Mouse (Mus musculus) adipose tissue, adult 10 weeks (tissue): ENCODE results near the gene Pole. TPM values are rescaled to one million over a fixed set of nuclear protein-coding genes. Genes with fewer than 3 reads are reported as not detected.

ENCODE experiments used
- polyA plus RNA-seq: library from polyadenylated mRNA; stranded (reverse); fragments of 350-450 nt; fragmentation: Illumina TruSeq; extraction: RNeasy Lipid Tissue Mini Kit (QIAGEN cat#74804); gene quantifications from one replicate; pipeline ENCODE4 v1.2.3, GENCODE M21; 2014; ENCODE audit warnings: low read depth, low replicate concordance

The Pole gene
- 4.7 TPM for polyA plus RNA-seq

DNA sequence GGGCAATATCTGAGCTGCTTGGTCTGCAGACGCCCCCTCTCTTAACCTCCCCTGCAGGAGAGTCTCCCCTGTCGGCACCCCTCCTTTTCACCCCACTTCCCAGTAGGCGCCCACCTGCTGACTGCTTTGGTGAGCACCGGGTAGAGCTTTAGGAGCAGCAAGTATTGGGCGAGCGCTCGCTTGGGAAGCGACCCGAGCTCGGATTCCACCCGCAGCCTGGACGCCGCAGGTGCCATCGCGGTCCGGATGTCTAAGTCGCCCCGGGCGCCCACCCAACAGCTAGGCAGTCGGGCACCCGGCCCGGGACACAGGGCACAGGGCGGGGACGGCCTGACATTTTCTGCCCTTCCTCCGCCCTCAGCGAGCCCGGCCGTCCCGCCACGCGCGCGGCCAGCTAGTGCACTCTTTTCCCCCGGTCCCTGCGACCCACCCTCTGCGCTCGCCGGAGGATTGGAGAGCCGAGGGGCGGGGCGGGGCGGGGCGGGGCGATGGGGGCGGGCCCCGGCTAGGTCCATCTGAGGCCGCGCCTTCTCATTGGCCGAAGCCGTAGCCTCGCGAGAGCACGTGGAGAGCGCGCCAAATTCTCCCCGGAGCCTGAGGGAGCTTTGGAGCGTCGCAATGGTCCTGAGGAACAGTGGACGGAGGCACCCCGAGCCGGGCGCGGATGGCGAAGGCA is at the start of gene Pole, which contains the start of gene Pxmp2:
Pole (plus strand) TSS at position 537 of the 676 bp plus-strand sequence.
Pxmp2 (minus strand) TSS at position 417 of the 676 bp plus-strand sequence.

GRCm38 (mm10) chr5:110269141-110270101 is 16.7 kb upstream of the Pole start, which contains the start of gene Pgam5:
TSS of gene Pgam5 (minus strand) at chr5:110269913.

DNA sequence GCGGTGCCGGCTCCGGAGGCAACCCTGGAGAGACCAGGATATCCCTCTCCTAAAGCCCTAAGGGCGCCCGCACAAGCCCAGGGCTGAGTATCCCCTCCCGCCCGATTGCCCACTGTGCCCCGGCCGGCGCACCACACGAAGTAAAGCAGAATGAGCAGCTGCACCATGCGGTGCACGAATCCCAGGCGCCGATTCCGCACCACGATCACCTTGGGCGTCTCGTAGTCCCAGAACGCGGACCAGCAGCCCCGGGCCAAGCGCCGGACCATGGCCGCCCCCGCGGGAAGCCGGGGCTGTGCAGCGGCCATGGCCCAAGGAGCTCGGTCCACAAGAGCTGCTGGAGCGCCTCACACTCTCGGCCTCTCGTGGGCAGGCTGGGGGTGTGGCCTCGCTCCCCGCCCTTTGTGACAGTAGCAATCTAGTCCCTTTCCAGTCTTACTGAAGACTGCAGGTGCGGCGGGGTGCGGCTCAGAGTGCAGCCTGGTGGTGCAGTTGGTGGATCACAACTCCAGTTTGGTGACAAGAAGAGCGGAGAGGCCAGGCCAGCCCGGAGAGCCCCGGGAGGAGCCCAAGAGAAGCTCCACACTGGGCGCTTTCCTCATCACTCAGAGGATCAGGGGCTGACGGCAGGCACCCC is 56.7 kb downstream of the Pole start, which contains the start of gene P2rx2:
P2rx2 (minus strand) TSS at position 565 of the 637 bp plus-strand sequence.

DNA sequence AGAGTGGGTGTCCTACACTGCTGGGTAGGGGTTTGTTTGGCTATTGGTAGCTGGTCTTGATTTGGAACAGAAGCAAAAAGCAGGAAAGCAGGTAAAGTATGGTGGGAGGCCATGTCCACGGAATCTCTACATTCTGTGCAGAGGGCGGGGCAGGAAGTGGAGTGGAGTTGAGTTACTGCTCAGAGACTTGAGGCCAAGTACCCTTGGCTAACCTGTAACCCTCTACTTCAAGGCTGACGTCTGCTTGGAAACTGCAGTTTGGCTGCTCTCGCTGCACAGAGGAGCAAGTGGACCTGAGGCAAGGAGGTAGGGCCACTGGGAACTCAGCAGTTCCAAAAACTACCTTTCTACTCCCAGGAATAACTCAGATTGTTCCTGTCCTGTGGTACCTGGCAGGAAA is 58.4 kb downstream of the Pole start, which contains the start of gene Lrcol1:
Lrcol1 (plus strand) TSS at position 207 of the 400 bp plus-strand sequence.

Other genes with a start within 250 kb of the Pole start
- gene Gm17655, start 213.8 kb upstream of the Pole start, polyA plus RNA-seq, result 2.5 TPM
- gene Gm35315, start 191.9 kb upstream of the Pole start, polyA plus RNA-seq, result 1.4 TPM
- 3.5 TPM for gene Plcxd1, start 186.3 kb upstream of the Pole start, polyA plus RNA-seq
- gene Gtpbp6, start 178.1 kb upstream of the Pole start, polyA plus RNA-seq, result 23.2 TPM
- 5.6 TPM for gene Zfp605, start 176.2 kb upstream of the Pole start, polyA plus RNA-seq
- 30.0 TPM for gene Chfr, start 150.5 kb upstream of the Pole start, polyA plus RNA-seq
- gene Golga3, start 109.6 kb upstream of the Pole start, polyA plus RNA-seq, result 20.7 TPM
- gene Ankle2, start 55.3 kb upstream of the Pole start, polyA plus RNA-seq, result 20.8 TPM
- 27.7 TPM for gene Pgam5, start 16.4 kb upstream of the Pole start, polyA plus RNA-seq
- 49.1 TPM for gene Pxmp2, start 120 bp upstream of the Pole start, polyA plus RNA-seq
- 37.7 TPM for gene P2rx2, start 56.9 kb downstream of the Pole start, polyA plus RNA-seq
- 279 TPM for gene Lrcol1, start 58.4 kb downstream of the Pole start, polyA plus RNA-seq
- gene Fbrsl1, start 162.2 kb downstream of the Pole start, polyA plus RNA-seq, result 49.2 TPM